Mouse (Mus musculus): ENCODE data around the gene Scand1.

- no peak for TF ChIP-seq CTCF (IDR thresholded peaks at IDR 0.05)
- TF ChIP-seq EP300 (IDR thresholded peaks at IDR 0.05; ENCODE audit: insufficient read depth, low read depth, low read length) = no peak
Measured at GRCm38 (mm10) chr2:156288222-156288621, 24.3 kb downstream of the Scand1 start.

All from heart, adult 2 months (tissue).